Mouse (Mus musculus): ENCODE data around the gene Gm44596. TPM values are rescaled to one million over a fixed set of nuclear protein-coding genes. Genes with fewer than 3 reads are reported as not detected.

Gene Gm44596
- polyA plus RNA-seq, 1 experiment from 2014 or later = not detected

GRCm38 (mm10) chr6:128346782-128347181 lies 28.5 kb upstream of the Gm44596 start:
- Histone ChIP-seq H3K27me3 (replicated peaks; ENCODE audit: control insufficient read depth, insufficient read depth, low read length) (no peaks in the 10 kb centered on the region), H3K9ac (ENCODE audit: low read depth, low read length) (no peak overlapping the region), H3K4me3 (ENCODE audit: low read depth, low read length) (no peak overlapping the region), H3K36me3 (ENCODE audit: control insufficient read depth, insufficient read depth) (no peaks in the 10 kb centered on the region), H3K27ac (ENCODE audit: low read depth, low read length) (no peak overlapping the region), H3K4me2 (replicated peaks; ENCODE audit: low read depth) (no peak overlapping the region), H3K9me3 (ENCODE audit: control insufficient read depth) (no peaks in the 10 kb centered on the region), H3K4me1 (replicated peaks; ENCODE audit: control insufficient read depth, insufficient read depth, low read length) (no peaks in the 10 kb centered on the region)
- ATAC-seq = no peak
- WGBS = 72% methylated on average over 6 of the region's 6 CpGs
- TF ChIP-seq CTCF (IDR thresholded peaks at IDR 0.05; ENCODE audit: low read depth) = no peak

DNA sequence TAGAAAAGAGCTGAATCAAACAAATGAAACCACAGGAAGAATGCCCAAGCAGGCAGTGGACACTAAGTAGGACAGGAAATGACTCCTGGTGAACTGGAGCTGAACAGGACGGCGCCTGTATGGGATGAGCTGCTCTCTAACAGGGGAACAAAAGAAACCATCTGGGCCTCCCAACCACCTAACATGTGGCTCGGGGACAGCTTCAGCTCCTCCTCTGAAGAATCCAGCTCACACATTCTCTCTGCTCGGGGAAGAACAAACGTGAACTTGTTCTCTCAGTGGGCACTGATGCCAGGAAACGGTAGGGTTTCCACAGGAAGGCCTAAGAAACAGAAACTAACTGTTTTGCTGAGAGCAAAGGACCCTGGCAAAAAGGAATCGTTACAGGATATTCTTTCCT lies 25.6 kb upstream of the Gm44596 start:
- Histone ChIP-seq H3K4me2 (replicated peaks; ENCODE audit: low read depth) (no peak overlapping the region), H3K27me3 (replicated peaks; ENCODE audit: control insufficient read depth, insufficient read depth, low read length) (no peaks in the 10 kb centered on the region), H3K27ac (ENCODE audit: low read depth, low read length) (no peak overlapping the region; the same call in 1 of the 2 replicates), H3K4me1 (replicated peaks; ENCODE audit: control insufficient read depth, insufficient read depth, low read length) (no peaks in the 10 kb centered on the region), H3K4me3 (ENCODE audit: low read depth, low read length) (no peak overlapping the region), H3K9ac (ENCODE audit: low read depth, low read length) (no peak overlapping the region), H3K36me3 (ENCODE audit: control insufficient read depth, insufficient read depth) (no peaks in the 10 kb centered on the region), H3K9me3 (ENCODE audit: control insufficient read depth) (no peaks in the 10 kb centered on the region)
- ATAC-seq = no peak
- WGBS = 60% methylated on average over 7 of the region's 7 CpGs
- no peak for TF ChIP-seq CTCF (IDR thresholded peaks at IDR 0.05; ENCODE audit: low read depth)

DNA sequence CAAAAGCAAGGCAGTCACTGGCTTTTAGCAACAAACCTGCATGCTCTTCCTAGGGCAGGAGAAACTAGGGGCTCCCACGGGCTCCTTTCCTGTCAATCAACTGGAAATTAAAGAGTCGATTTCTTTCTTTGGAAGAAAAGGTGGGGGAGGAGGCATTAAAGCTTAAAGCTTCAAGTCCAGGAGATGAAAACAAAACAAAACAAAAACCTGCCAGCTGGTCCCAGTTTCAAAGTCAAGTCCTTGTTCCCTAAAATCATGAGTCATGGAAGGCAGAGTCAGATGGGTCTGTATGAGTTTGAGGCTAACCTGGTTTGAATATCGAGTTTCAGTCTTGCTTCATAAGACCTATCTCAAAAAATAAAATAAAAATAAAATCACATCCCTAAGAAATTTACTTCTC lies 21.2 kb upstream of the Gm44596 start:
- peaks cover 7% of the 10 kb centered on the region; the same call in 1 of the 2 replicates for H3K36me3 ChIP-seq (ENCODE audit: control insufficient read depth, insufficient read depth)
- H3K27me3 ChIP-seq (replicated peaks; ENCODE audit: control insufficient read depth, insufficient read depth, low read length) = no peaks in the 10 kb centered on the region
- H3K27ac ChIP-seq (ENCODE audit: low read depth, low read length) = no peak overlapping the region
- no peak for TF ChIP-seq CTCF (IDR thresholded peaks at IDR 0.05; ENCODE audit: low read depth)
- no peaks in the 10 kb centered on the region for H3K4me1 ChIP-seq (replicated peaks; ENCODE audit: control insufficient read depth, insufficient read depth, low read length)
- WGBS = 81% methylated on average over 3 of the region's 3 CpGs
- H3K9ac ChIP-seq (ENCODE audit: low read depth, low read length) = no peak overlapping the region
- H3K4me2 ChIP-seq (replicated peaks; ENCODE audit: low read depth) = no peak overlapping the region
- no peak overlapping the region for H3K4me3 ChIP-seq (ENCODE audit: low read depth, low read length)
- no peaks in the 10 kb centered on the region for H3K9me3 ChIP-seq (ENCODE audit: control insufficient read depth)
- no peak for ATAC-seq

DNA sequence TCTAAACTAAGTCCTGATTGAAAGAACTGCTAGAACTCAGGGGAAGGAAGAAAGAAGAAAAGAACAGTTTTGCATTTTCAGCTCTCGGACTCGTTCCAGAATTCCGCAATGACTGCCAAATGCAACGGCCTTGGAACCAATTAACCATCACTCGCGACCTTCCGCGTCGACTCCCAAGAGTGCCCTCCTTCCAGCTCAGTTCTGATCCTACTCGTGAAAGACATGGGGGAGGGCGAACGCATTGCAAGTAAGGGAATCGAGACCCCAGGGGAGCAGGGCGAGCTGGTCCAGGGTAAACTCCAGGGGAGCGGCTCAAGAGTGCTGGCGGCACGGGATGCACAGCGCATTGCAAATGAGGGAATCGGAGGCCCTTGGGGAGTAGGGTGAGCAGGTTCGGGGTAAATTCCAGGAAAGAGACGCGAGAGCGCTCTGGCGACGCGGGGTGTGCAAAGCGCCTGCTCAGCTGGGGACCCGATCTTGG lies 20.1 kb upstream of the Gm44596 start:
- under 1% methylated on average over 28 of the region's 28 CpGs for WGBS
- Histone ChIP-seq H3K9ac (ENCODE audit: low read depth, low read length) (peak overlapping the region; percentile 59), H3K9me3 (ENCODE audit: control insufficient read depth) (no peaks in the 10 kb centered on the region), H3K36me3 (ENCODE audit: control insufficient read depth, insufficient read depth) (peaks cover 7% of the 10 kb centered on the region; the same call in 1 of the 2 replicates), H3K27ac (ENCODE audit: low read depth, low read length) (peak overlapping the region; percentile 46), H3K4me1 (replicated peaks; ENCODE audit: control insufficient read depth, insufficient read depth, low read length) (no peaks in the 10 kb centered on the region), H3K4me2 (replicated peaks; ENCODE audit: low read depth) (peak overlapping the region; percentile 97), H3K27me3 (replicated peaks; ENCODE audit: control insufficient read depth, insufficient read depth, low read length) (no peaks in the 10 kb centered on the region), H3K4me3 (ENCODE audit: low read depth, low read length) (peak overlapping the region; percentile 75)
- TF ChIP-seq CTCF (IDR thresholded peaks at IDR 0.05; ENCODE audit: low read depth) = no peak
- ATAC-seq = peak; percentile 59

- Histone ChIP-seq H3K27ac (ENCODE audit: low read depth, low read length) (peak within 1 kb of the TSS; percentile 46), H3K4me1 (replicated peaks; ENCODE audit: control insufficient read depth, insufficient read depth, low read length) (no peaks in the 10 kb centered on the region), H3K9me3 (ENCODE audit: control insufficient read depth) (no peaks in the 10 kb centered on the region), H3K4me3 (ENCODE audit: low read depth, low read length) (peak within 1 kb of the TSS; percentile 75), H3K36me3 (ENCODE audit: control insufficient read depth, insufficient read depth) (peaks cover 7% of the 10 kb centered on the region; the same call in 1 of the 2 replicates), H3K9ac (ENCODE audit: low read depth, low read length) (peak within 1 kb of the TSS; percentile 59), H3K4me2 (replicated peaks; ENCODE audit: low read depth) (peak within 1 kb of the TSS; percentile 97), H3K27me3 (replicated peaks; ENCODE audit: control insufficient read depth, insufficient read depth, low read length) (no peaks in the 10 kb centered on the region)
- peak; percentile 94 for ATAC-seq
- TF ChIP-seq CTCF (IDR thresholded peaks at IDR 0.05; ENCODE audit: low read depth) = no peak
- WGBS = 1% methylated on average over 35 of the region's 42 CpGs
Observed at GRCm38 (mm10) chr6:128355726-128356416, 19.4 kb upstream of the Gm44596 start, which contains the start of gene Tulp3. TSS of gene Tulp3 (minus strand) at chr6:128355851.

GRCm38 (mm10) chr6:128358999-128359398 lies 16.3 kb upstream of the Gm44596 start:
- peaks cover 7% of the 10 kb centered on the region; the same call in 1 of the 2 replicates for H3K36me3 ChIP-seq (ENCODE audit: control insufficient read depth, insufficient read depth)
- no peaks in the 10 kb centered on the region for H3K9me3 ChIP-seq (ENCODE audit: control insufficient read depth)
- no peak for ATAC-seq
- H3K4me1 ChIP-seq (replicated peaks; ENCODE audit: control insufficient read depth, insufficient read depth, low read length) = no peaks in the 10 kb centered on the region
- H3K9ac ChIP-seq (ENCODE audit: low read depth, low read length) = no peak overlapping the region
- H3K27me3 ChIP-seq (replicated peaks; ENCODE audit: control insufficient read depth, insufficient read depth, low read length) = no peaks in the 10 kb centered on the region
- WGBS = 26% methylated on average over 2 of the region's 2 CpGs
- no peak overlapping the region for H3K4me3 ChIP-seq (ENCODE audit: low read depth, low read length)
- H3K27ac ChIP-seq (ENCODE audit: low read depth, low read length) = no peak overlapping the region
- H3K4me2 ChIP-seq (replicated peaks; ENCODE audit: low read depth) = no peak overlapping the region
- TF ChIP-seq CTCF (IDR thresholded peaks at IDR 0.05; ENCODE audit: low read depth) = peak; percentile 86

All from intestine, postnatal 0 days (tissue).